Comparison of ENCODE assay signal across 22 mouse cellular contexts in genomic region chr13:113957438-113957837, GRCm38 (mm10).
"Had no signal": no experiment of that assay in that cellular context is flagged by ENCODE, and none has a peak within 500 bp of the region (broad histone marks: within the 10 kb centered on the region; RNA-seq: fewer than 3 reads in every experiment).

No protein-coding gene starts in this region.

- H3K4me3 ChIP-seq: left cerebral cortex, adult 2 months; limb, embryonic 13.5 days; liver, embryonic 12.5 days; liver, embryonic 15.5 days; lung, embryonic 15.5 days; megakaryocyte, embryonic 14.5 days; midbrain, embryonic 10.5 days; midbrain, embryonic 13.5 days; myocyte; neural tube, embryonic 13.5 days had no signal

- DNase-seq: kidney, adult 2 months; kidney, postnatal 10 days; kidney, postnatal 36 days; layer of hippocampus, postnatal 36 days; liver; lung, adult 18-20 months; lung, postnatal 14 days; lung, postnatal 4 days; right cerebral cortex, postnatal 4 days; thymus, postnatal 25 days had no signal

- H3K27me3 ChIP-seq: limb, embryonic 13.5 days; liver, embryonic 12.5 days; liver, embryonic 15.5 days; lung, embryonic 15.5 days; megakaryocyte, embryonic 14.5 days; midbrain, embryonic 13.5 days; neural tube, embryonic 13.5 days had no signal

- H3K9me3 ChIP-seq: limb, embryonic 13.5 days; liver, embryonic 12.5 days; liver, embryonic 15.5 days; lung, embryonic 15.5 days; midbrain, embryonic 10.5 days; midbrain, embryonic 13.5 days; neural tube, embryonic 13.5 days had no signal

- H3K4me1 ChIP-seq: liver, embryonic 12.5 days; liver, embryonic 15.5 days; lung, embryonic 15.5 days; megakaryocyte, embryonic 14.5 days; midbrain, embryonic 10.5 days; midbrain, embryonic 13.5 days; neural tube, embryonic 13.5 days had no signal

- ATAC-seq: intestine, postnatal 0 days; liver, embryonic 12.5 days; midbrain, embryonic 13.5 days; midbrain, embryonic 16.5 days had no signal

- H3K36me3 ChIP-seq: limb, embryonic 13.5 days; liver, embryonic 12.5 days; liver, embryonic 15.5 days; lung, embryonic 15.5 days; midbrain, embryonic 10.5 days; midbrain, embryonic 13.5 days; neural tube, embryonic 13.5 days had no signal
